Mouse (Mus musculus): ENCODE measurements at regions not wholly inside any gene's neighbourhood (a gene's known extent, or its start where the extent isn't known, plus 50 kb on each side); places are given as distances from the start of the nearest gene placed in this dataset.

DNA sequence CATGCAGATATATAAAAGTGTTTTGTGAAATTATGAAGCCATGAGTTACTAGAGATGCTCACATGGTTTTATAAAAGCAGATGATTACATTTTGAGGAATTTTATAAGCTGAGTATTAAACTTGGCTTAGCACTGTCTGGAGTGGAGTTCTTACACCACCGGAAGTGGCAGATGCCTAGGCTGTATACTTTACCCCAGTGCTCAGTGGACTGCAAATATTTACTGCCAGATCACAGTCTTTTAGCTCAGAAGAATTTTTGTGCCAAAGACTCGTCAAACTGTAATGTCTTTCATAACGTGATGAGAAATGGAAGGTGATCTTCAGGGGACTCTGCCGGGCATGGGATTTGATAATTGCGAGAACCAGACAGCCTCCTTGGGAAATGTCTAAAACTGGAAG, 136.1 kb upstream of the 9330182O14Rik start:
- DNase-seq: no peak

DNA sequence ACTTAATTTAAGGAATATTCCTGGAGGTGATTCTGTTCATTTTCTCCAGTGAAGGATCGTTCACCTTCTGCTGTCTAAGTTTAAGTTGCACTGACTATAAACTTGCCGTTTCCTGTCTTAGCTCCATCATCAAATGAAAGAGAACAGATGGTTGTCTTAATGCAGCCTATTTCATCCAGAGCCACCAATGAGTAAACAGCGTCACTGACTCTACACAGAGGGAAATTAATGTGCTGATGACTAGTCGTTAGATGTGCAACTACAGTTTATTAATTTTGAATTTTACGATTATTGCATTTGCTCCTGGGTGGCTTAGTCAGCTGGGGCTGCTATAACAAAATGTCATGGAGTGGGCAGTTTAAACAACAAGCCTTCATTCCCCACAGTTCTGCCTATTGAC, 134.1 kb upstream of the 9330182O14Rik start:
- no peak for DNase-seq

DNA sequence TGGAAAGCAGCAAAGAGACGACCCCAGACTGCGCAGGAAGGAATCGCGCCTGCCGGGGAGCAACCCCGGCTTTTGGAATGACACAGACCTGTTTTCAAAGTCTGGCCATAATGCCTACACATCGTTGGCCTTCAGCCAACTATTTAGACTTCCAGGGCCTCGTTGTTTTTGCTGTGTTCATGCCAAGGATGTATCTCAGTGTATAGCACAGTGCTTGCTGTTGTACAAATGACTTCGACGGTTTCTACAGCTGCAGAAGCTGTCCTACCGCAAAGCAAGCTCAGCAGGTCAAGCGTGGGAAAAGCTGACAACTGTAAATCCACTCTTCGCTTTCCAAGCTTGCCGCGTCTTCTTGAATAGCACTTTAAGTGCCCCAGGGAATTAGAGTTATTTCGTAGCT, 129.1 kb upstream of the 9330182O14Rik start:
- no peak for DNase-seq

DNA sequence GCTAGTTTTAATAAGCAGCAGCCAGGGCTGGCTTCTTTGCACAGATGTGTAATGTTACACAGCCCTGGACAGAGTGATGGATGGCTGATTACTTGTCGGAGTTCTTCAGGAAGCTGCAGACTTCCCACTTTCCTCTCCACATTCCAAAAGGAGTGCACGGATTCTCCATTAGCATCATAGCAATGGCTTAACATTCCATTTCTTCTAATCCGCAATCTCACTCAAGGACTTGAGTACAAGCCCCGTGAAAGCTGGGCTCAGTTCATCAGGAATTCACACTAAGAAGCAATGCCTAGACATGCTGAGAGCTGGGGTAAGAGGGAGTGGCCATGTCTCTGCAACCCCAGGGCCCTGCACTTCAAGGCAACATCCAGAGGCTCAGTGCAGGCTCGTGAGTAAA, 126.3 kb upstream of the 9330182O14Rik start:
- no peak for DNase-seq

DNA sequence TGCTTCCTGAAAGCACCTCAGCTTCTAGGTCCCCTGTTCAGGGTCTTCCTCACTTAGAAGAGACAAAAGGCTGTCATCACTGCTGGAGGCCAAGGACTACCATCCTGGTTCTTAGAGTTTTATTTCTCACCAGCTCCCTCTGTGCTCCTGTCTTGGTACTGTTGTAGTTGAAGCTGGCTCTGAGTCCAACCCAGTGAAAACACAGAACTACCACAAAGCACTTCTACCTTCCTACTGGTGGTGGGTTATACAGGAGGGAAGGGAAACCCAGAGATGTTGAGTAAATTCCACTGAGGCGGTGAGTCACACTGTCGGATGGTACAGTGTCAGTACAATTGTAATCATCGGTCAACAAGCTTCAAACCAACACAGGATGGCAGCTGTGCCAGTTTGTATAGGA, 120.3 kb upstream of the 9330182O14Rik start:
- DNase-seq: no peak

DNA sequence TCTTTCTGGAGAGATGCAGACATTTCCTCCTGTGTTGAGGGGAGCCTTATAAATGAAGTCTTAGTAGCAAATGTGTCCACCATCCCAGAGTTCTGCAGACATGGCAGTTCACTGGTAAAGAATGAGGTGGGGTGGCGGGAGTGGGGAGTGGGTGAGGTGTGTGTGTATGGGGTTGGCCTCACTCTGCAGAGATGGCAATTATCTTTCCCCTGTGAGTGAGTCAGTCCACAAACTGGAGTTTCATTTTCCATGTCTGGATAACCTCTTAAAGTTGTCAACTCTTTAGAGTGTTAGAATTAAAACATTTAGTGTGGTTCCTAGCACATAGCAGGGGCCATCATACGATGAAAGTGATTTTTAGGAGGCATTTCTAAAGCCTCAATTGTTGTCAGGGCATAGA, 117.1 kb upstream of the 9330182O14Rik start:
- DNase-seq: no peak

DNA sequence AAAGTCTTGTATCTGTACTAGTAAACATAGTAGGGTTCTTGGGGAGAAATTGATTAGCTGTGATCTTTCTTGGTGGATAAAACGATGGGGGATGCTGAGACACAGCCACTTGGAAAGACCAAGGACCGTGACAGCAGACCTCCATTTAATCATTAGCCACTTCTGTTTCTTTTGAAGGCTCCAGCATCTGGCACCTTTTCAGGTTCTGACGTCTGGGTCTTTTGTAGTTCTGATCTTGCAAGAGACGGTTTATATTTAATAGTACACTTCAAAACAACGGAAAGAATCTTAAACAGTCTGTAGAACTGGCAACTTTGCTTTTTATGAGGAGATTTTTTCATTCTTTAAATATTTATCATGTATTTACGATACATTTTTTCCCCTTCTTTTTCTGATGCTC, 116.6 kb upstream of the 9330182O14Rik start:
- no peak for DNase-seq

DNA sequence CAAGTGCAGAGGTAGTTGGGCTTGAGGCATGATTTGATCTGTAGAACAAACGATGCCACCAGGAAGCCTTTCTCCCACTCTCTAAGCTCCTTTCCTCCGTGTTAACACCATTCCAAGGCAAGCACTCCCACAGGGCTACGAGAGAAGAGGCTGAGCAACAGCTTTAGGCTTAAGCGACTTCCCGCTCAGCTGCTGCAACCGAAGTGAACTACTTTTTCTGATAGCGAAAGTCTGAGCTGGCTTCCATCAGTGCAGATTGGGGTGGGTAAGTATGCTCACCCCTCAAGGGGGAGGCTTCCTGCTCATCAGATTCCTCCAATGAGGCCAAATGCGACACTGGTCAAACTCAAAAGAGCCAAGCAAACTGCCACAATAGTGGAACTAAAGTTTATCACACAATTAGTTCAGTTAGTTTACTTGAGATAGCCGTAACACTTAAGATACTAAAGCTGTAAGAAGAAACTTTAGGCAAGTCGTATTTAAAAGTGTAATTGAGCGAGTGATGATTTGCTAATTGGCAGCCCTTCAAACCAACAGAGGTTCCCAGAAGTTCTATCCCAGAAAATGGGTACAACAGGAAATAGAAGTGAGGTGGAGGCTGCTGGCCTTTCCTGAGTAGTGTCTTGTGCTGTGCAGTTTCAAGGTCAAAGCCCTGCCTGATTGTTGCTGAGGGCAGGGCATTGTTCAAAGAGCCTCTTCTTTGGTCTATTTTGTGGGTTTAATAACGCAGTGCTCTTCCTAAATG, 115.9 kb upstream of the 9330182O14Rik start:
- DNase-seq: peak; percentile 9 to 12

DNA sequence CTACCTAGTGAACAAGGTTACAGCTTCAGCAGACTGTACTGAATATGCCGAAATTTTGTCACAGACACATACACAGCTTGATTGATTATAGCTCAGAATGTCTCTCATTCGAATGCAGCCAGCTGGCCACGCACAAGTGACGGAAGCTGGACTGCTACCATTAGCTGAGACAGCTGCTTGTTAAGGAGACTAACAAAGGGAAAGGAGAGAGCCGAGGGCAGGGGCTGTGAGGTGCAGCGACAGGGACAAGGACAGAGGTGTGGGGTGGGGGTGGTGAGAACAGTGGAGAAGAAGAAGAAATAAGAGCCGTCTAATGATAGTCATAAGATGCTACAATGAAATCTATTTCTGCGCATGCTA, 115.4 kb upstream of the 9330182O14Rik start:
- DNase-seq: no peak

DNA sequence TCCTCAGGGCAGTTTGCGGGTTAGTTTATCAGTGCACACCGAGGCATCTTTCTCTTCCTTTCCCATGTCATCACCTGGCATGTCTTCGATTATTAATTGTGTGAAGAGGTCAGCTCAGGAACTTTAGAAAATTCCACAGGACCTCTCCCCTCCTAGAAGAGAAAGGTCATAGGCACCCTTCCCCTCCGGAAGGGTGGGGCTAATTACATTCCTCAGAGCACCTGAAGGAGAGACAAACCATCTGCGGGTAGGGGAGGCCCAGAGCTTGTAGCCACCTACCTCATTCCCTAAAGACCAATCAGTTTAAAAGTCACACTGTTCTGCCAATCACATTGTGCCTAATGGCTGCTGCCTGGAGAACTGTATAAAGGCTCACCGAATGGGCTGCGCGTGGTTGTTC, 114.9 kb upstream of the 9330182O14Rik start:
- DNase-seq: no peak

DNA sequence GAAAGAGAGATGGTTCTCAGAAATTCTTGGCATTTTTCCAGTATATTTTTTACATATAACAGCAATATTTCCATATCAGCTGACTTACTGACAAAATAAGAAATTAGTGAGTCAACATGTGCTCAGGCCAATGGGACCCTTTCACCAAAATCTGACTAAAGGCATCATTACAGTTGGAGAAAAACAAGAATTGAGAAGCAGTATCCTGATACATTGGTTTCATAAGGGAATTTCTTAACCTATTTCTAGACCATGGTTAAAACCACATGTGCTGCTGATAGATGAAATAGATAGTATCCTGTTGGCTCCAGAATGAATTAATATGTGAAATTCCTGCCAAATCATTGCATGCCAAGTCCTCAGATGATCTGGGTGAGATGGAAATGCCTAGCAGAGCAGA, 114.1 kb upstream of the 9330182O14Rik start:
- no peak for DNase-seq

DNA sequence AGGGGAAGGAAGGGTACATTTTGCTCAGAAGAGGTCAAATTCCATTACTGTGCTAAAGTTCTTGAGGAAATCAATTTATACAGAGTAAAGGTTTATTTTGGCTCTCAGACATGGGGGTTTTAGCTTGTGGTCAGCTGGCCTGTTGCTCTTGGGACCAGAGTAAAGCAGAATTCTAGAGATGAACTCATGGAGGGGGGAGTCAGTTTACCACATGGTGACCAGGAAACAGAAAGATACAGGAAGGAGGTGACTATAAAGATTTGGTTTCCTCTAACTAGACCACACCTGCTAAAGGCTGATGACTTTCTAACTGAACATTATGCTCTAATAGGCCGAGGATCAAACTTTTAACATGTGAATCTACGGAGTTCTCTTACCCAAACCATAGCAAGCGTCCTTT, 113.5 kb upstream of the 9330182O14Rik start:
- no peak for DNase-seq

DNA sequence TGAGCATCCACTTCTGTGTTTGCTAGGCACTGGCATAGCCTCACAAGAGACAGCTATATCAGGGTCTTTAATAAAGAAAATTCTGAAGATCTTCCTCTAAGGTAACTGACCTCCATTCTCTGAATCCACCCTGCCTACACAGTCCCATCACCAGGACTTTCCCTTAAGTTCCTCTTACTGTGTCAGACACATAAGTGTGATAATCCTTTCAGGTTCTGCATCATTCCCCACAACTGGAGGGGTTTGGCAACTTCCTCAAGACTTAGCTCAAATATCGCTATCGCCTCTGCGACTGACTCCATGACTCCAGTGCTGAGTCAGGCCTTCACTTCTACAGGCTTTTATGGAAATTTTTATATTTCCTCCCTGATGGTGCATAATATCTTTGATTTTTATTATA, 111.0 kb upstream of the 9330182O14Rik start:
- no peak for DNase-seq

DNA sequence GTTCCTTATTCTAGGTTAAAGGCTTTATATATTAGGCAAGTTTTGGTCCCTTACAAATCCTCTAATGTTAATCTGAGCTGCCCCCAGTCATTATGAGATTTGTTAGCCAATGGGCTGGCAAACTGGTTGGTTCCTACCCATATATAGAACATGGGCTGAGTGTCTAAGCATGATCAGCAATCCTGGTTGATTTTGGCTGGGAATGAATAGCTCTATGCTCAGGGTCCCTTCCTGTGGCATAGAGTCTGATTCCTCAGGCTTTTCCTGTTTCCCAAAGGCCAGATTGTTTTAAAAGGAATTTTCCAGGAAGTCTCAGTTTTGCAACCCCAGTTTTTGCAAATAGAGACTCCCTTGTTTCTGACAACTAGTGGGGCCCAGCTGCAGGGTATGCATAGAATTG, 102.1 kb upstream of the 9330182O14Rik start:
- peak in 1 of 2 experiments; percentile 22 for DNase-seq

DNA sequence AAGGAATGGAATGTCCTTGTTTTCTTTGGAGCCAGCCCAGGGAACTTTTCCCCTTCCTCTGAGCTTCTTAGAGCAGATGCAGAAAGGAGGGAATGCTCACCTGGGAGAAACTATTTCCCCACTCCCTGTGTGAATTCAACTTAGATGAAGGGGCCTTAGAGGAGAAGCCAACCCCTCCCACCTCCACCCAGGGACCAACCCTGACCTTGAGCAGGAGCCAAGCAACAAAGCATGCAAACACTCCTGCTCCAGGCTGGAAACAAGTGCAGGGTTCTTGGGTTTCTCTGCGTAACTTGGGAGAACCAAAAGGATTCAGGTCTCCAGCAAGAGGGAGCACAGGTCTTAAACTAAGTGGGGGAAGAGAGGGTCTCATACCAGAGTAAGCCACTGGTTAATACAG, 98.0 kb upstream of the 9330182O14Rik start:
- no peak for DNase-seq

DNA sequence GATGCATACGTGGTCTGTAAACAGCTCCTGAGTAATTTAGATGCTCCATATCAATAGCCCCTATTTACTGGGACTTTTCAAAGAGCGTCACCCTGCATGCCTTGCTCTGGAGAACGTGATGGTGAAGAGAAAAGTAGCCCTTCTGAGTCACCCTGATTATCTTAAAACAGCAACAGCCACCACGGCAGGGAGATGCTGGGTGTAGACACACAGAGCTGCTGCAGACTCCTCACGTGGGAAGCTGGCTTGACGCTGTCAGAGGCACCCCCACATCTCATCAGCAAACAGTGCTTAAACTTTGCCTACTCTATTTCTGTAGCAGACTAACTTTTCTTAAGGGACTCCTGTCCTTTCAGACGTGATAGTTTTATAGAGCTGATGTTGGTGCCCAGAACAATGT, 96.9 kb upstream of the 9330182O14Rik start:
- no peak for DNase-seq

DNA sequence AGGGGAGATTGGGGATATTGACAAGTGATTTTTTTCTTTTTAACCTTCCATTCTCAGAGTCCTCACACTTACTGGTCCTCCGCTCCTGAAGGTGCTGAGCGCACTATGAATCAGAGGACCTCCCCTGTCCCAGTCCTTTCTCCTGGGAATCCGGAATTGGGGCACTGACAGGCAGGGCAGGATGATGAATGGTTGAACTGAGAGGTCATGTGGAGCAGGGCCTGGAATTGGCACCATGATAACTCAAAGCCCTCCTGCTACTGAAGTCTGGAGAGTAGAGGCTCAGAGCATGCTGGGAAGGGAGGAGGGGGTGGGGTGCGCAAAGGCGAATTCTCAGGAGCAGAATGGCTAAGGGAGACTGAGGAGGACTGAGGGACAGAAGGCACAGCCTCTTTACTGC, 87.9 kb upstream of the 9330182O14Rik start:
- DNase-seq: no peak

DNA sequence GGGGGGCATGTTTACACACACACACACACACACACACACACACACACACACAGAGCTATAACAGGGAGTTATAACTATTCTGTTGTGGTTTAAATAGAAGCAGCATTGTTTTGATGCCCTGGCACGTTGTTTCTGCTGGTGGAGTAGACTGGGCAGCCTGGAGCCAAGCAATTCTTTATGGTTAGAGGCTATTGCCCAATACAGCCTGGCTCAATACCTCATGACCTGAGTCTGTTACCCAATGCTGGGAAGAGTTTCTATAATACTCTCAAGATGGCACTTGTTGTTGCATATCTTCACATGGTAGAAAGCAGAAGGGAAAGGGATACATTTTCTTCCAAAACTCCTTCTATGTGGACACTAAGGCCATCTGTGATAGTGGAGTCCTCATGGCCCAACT, 87.1 kb upstream of the 9330182O14Rik start:
- DNase-seq: no peak

DNA sequence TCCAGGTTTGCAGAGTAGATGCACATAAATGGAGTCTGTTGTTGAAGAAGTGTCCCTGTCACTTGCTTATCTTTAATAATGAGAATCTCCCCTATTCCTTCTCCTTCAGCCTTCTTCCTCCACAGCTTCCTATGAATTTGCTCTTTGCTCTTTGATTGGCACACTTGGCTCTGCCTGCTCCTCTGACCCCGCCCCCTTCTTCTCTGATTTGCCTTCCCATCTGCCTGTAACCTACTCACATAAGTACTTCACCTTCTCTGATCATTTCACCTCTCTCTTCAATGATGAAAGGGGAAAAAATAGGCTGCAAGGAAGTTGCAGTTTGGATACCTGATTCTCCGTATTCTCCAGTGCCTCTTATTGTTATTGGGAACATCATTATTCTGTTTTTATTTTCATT, 66.1 kb upstream of the 9330182O14Rik start:
- DNase-seq: no peak

DNA sequence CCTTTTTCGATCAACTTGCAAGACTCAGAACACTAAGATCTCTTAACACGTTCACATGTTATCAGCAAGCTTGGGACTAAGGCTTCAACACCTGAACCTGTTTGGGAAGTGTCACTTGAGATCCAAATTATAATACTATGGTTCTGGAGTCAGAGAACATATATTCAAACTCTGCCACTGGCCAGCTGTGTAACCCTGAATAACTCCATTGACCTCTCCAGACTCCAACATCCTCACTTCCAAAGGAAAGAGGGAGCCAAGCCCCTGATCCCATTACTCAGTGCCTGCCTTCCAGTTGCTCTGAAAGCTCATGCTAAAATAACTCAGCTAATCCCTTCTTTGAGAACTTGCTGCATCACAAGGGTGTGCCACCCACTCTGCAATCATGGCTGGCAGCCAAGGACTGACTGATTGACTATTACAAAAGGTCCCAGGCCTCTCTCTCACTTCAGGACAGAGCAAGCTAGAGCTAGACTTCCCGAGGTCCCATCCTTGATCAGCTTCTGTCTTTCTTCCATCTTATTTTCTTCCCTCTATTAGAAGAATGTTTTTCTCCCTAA, 58.8 kb upstream of the 9330182O14Rik start:
- DNase-seq: peak; percentile 3 to 9

DNA sequence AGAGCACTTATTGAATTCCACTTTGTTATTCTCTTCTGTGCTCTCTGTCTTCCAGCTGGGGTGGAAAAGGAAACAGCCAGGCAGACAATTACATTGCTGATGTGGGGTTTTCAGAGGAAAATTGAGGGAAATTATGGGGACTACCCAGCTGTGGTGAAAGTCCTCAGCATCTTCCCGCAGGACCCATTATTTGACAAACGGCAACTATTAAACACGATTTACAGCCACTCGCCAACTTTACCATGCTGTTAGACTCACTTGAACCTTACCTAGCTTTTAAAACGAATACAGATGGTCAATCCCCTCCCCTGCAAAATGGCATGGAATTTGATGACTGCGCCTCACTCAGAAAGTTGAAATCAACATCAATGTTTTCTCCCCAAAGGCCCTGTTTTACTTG, 54.3 kb upstream of the 9330182O14Rik start:
- DNase-seq: no peak
